Mouse (Mus musculus) forebrain, embryonic 15.5 days (tissue): ENCODE data around the gene Gm37240. TPM values are rescaled to one million over a fixed set of nuclear protein-coding genes. Genes with fewer than 3 reads are reported as not detected.

Source experiments
- ATAC-seq: fragments of 200-750 bp; cut with Nextera tagmentation; replicated peaks from 2 replicates; pipeline ENCODE4 v1.8.0; 2017; ENCODE audit warnings: mild to moderate bottlenecking, moderate TSS enrichment, moderate library complexity
- H3K27ac ChIP-seq: fragments of 300-500 bp; sonication (generic); replicated peaks from 2 replicates; pipeline ENCODE4 v1.5.1; 2015; ENCODE audit warnings: mild to moderate bottlenecking, inconsistent platforms
- H3K27me3 ChIP-seq: fragments of 300-500 bp; sonication (generic); 2 replicates; pipeline ENCODE4 v1.6.1; 2015; ENCODE audit warnings: inconsistent platforms
- H3K36me3 ChIP-seq: fragments of 300-500 bp; sonication (generic); 2 replicates; pipeline ENCODE4 v1.6.1; 2015; ENCODE audit warnings: mild to moderate bottlenecking, inconsistent platforms
- H3K4me1 ChIP-seq: fragments of 300-500 bp; sonication (generic); 2 replicates; pipeline ENCODE4 v1.6.1; 2015; ENCODE audit warnings: inconsistent platforms
- H3K4me2 ChIP-seq: fragments of 300-500 bp; sonication (generic); replicated peaks from 2 replicates; pipeline ENCODE4 v1.6.1; 2015; ENCODE audit warnings: mild to moderate bottlenecking, inconsistent platforms
- H3K4me3 ChIP-seq: fragments of 300-500 bp; sonication (generic); 2 replicates; pipeline ENCODE4 v1.5.1; 2015; ENCODE audit warnings: mild to moderate bottlenecking, inconsistent platforms
- H3K9ac ChIP-seq: fragments of 300-500 bp; sonication (generic); replicated peaks from 2 replicates; pipeline ENCODE4 v1.6.1; 2015; ENCODE audit warnings: mild to moderate bottlenecking, inconsistent platforms
- H3K9me3 ChIP-seq: fragments of 300-500 bp; sonication (generic); 2 replicates; pipeline ENCODE4 v1.6.1; 2016; ENCODE audit warnings: inconsistent platforms
- WGBS: fragments of 180-500 bp; shearing (Covaris S2); methylation state at CpG from one replicate; pipeline ENCODE4 v1.1.7; 2015; ENCODE audit warnings: mixed read lengths; 5-methylcytosine and 5-hydroxymethylcytosine counted together
- polyA plus RNA-seq: library from polyadenylated mRNA; unstranded; fragments of >200 nt; fragmentation: Nextera tagmentation; extraction: Ambion mirVana; gene quantifications from 2 replicates; pipeline ENCODE4 v1.2.1, GENCODE M21; 2015

Gm37240 gene
- polyA plus RNA-seq, 1 experiment from 2014 or later, result 2.2 TPM

- H3K4me3 ChIP-seq, result no peak overlapping the region
- ATAC-seq, result no peak
- H3K36me3 ChIP-seq, result no peaks in the 10 kb centered on the region
- H3K9ac ChIP-seq, result no peak overlapping the region
- no peaks in the 10 kb centered on the region for H3K9me3 ChIP-seq
- no peaks in the 10 kb centered on the region for H3K4me1 ChIP-seq
- WGBS, result 80% methylated on average over 3 of the region's 3 CpGs
- H3K27ac ChIP-seq, result no peak overlapping the region
- H3K4me2 ChIP-seq, result no peak overlapping the region
- no peaks in the 10 kb centered on the region for H3K27me3 ChIP-seq
These were observed 401.7 kb downstream of the Gm37240 start for GRCm38 (mm10) chr3:85485536-85486190.

GRCm38 (mm10) chr3:85482636-85483035 is 404.7 kb downstream of the Gm37240 start:
- Histone ChIP-seq H3K4me1 (no peaks in the 10 kb centered on the region), H3K4me2 (no peak overlapping the region), H3K27ac (no peak overlapping the region), H3K4me3 (no peak overlapping the region), H3K36me3 (no peaks in the 10 kb centered on the region), H3K27me3 (no peaks in the 10 kb centered on the region), H3K9ac (no peak overlapping the region), H3K9me3 (no peaks in the 10 kb centered on the region)
- ATAC-seq, result no peak
- WGBS, result 45% methylated on average over 5 of the region's 5 CpGs

DNA sequence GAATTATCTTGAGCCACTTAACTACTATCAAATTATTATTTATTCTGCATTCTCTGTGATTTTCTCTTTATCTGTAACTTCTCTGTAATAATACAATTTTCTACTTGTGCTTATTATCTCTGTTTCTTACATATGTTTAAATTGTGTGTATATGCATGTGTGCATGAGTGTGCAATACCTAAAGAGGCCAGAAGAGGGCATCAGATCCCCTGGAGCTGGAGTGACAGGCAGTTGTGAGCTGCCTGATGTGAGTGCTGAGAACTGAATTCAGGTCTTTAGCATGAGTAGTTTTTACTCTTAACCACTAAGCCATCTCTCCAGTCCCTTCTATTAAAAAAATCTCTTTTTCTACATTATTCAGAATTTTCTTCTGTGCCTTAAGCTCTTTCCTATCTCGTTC is 406.7 kb downstream of the Gm37240 start:
- no peak overlapping the region for H3K4me3 ChIP-seq
- no peak overlapping the region for H3K4me2 ChIP-seq
- no peak overlapping the region for H3K9ac ChIP-seq
- H3K9me3 ChIP-seq, result no peaks in the 10 kb centered on the region
- ATAC-seq, result no peak
- H3K27ac ChIP-seq, result no peak overlapping the region
- H3K4me1 ChIP-seq, result no peaks in the 10 kb centered on the region
- H3K36me3 ChIP-seq, result no peaks in the 10 kb centered on the region
- no peaks in the 10 kb centered on the region for H3K27me3 ChIP-seq
- WGBS, result 88% methylated on average over 1 of the region's 1 CpGs

DNA sequence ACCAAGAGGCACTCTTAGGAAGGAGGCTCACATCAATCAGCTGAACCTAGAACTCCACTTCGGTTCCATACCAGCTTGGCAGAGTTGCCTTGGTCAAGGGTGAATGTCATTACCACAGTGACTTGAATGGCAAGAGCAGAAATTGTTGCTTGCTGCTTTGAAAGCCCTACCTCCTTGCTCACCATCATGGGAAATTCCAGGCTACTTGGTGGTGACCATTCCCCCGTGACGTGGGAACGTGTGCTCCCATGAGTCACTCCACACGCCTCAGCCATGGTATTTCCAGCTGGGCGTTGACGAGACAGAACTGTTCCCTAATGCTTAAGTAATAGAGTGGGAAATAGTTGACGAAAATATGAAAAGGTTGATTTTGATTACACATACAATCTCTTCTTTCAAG is 408.6 kb downstream of the Gm37240 start:
- no peak overlapping the region for H3K4me2 ChIP-seq
- no peaks in the 10 kb centered on the region for H3K27me3 ChIP-seq
- no peaks in the 10 kb centered on the region for H3K9me3 ChIP-seq
- no peaks in the 10 kb centered on the region for H3K4me1 ChIP-seq
- H3K36me3 ChIP-seq, result no peaks in the 10 kb centered on the region
- no peak overlapping the region for H3K4me3 ChIP-seq
- no peak overlapping the region for H3K27ac ChIP-seq
- no peak for ATAC-seq
- H3K9ac ChIP-seq, result no peak overlapping the region
- 88% methylated on average over 8 of the region's 8 CpGs for WGBS

DNA sequence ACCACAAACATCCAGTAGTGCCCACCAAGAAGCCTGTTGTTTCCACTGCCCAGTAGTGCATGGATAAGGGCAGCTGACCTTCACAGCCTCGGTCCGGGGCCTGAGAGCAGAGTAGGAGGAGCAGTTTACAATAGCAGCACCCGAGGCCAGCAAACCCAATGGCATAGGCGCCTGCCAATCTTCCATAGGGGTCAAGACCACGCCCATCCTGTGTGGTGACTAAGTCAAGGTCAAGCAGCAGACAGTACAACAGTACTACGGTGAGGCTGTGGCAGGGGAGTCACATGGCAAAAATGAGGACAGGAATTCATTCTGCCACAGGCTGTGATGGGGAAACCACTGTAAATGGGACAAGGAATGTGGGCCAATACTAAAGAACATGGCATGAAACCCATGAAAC is 417.6 kb downstream of the Gm37240 start:
- Histone ChIP-seq H3K9me3 (no peaks in the 10 kb centered on the region), H3K4me3 (no peak overlapping the region), H3K4me2 (no peak overlapping the region), H3K36me3 (no peaks in the 10 kb centered on the region), H3K27ac (no peak overlapping the region), H3K9ac (no peak overlapping the region), H3K4me1 (no peaks in the 10 kb centered on the region), H3K27me3 (no peaks in the 10 kb centered on the region)
- WGBS, result 81% methylated on average over 6 of the region's 6 CpGs
- ATAC-seq, result no peak

- Histone ChIP-seq H3K9ac (no peak overlapping the region), H3K36me3 (no peaks in the 10 kb centered on the region), H3K4me1 (no peaks in the 10 kb centered on the region), H3K4me3 (no peak overlapping the region), H3K9me3 (no peaks in the 10 kb centered on the region), H3K27me3 (no peaks in the 10 kb centered on the region), H3K27ac (no peak overlapping the region), H3K4me2 (no peak overlapping the region)
- ATAC-seq, result no peak
- WGBS, result 96% methylated on average over 2 of the region's 2 CpGs
These were observed 418.3 kb downstream of the Gm37240 start for GRCm38 (mm10) chr3:85468995-85469394.

GRCm38 (mm10) chr3:85465283-85466025 is 421.9 kb downstream of the Gm37240 start:
- Histone ChIP-seq H3K4me2 (no peak overlapping the region), H3K27me3 (no peaks in the 10 kb centered on the region), H3K36me3 (no peaks in the 10 kb centered on the region), H3K9ac (no peak overlapping the region), H3K27ac (no peak overlapping the region), H3K4me1 (no peaks in the 10 kb centered on the region), H3K4me3 (no peak overlapping the region), H3K9me3 (no peaks in the 10 kb centered on the region)
- WGBS, result 81% methylated on average over 10 of the region's 10 CpGs
- no peak for ATAC-seq

- Histone ChIP-seq H3K4me2 (no peak overlapping the region), H3K27me3 (no peaks in the 10 kb centered on the region), H3K36me3 (no peaks in the 10 kb centered on the region), H3K27ac (no peak overlapping the region), H3K4me3 (no peak overlapping the region), H3K4me1 (no peaks in the 10 kb centered on the region), H3K9me3 (no peaks in the 10 kb centered on the region), H3K9ac (no peak overlapping the region)
- no peak for ATAC-seq
- WGBS, result 94% methylated on average over 6 of the region's 6 CpGs
These were observed 427.3 kb downstream of the Gm37240 start for GRCm38 (mm10) chr3:85460021-85460420.

DNA sequence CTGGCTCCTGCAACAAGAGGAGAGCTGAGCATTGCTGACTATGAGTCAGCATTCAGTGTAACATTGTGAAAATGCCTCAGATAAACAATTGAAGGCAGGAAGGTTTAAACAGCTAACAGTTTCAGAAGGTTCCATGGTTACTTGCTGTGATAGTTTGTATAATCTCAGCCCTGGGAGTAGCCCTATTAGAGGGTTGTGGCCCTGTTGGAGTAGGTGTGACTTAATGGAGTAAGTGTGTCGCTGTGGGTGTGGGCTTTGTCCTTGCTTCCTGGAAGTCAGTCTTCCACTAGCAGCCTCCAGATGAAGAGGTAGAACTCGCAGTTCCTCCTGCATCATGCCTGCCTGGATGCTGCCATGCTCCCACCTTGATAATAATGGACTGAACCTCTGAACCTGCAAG is 430.3 kb downstream of the Gm37240 start:
- no peaks in the 10 kb centered on the region for H3K4me1 ChIP-seq
- no peak for ATAC-seq
- 89% methylated on average over 2 of the region's 2 CpGs for WGBS
- no peaks in the 10 kb centered on the region for H3K36me3 ChIP-seq
- H3K9ac ChIP-seq, result no peak overlapping the region
- no peaks in the 10 kb centered on the region for H3K9me3 ChIP-seq
- H3K27me3 ChIP-seq, result no peaks in the 10 kb centered on the region
- H3K4me2 ChIP-seq, result no peak overlapping the region
- no peak overlapping the region for H3K27ac ChIP-seq
- no peak overlapping the region for H3K4me3 ChIP-seq

- Histone ChIP-seq H3K36me3 (no peaks in the 10 kb centered on the region), H3K4me3 (no peak overlapping the region), H3K9ac (no peak overlapping the region), H3K4me1 (no peaks in the 10 kb centered on the region), H3K4me2 (no peak overlapping the region), H3K9me3 (no peaks in the 10 kb centered on the region), H3K27ac (no peak overlapping the region), H3K27me3 (no peaks in the 10 kb centered on the region)
- WGBS, result 87% methylated on average over 3 of the region's 3 CpGs
- no peak for ATAC-seq
These were observed 431.9 kb downstream of the Gm37240 start for GRCm38 (mm10) chr3:85455453-85455852.

- H3K27ac ChIP-seq, result no peak overlapping the region
- no peaks in the 10 kb centered on the region for H3K27me3 ChIP-seq
- H3K36me3 ChIP-seq, result no peaks in the 10 kb centered on the region
- H3K4me1 ChIP-seq, result no peaks in the 10 kb centered on the region
- H3K9me3 ChIP-seq, result no peaks in the 10 kb centered on the region
- no peak overlapping the region for H3K4me3 ChIP-seq
- no peak overlapping the region for H3K4me2 ChIP-seq
- WGBS, result 86% methylated on average over 6 of the region's 6 CpGs
- no peak for ATAC-seq
- no peak overlapping the region for H3K9ac ChIP-seq
These were observed 433.3 kb downstream of the Gm37240 start for GRCm38 (mm10) chr3:85454001-85454400.

DNA sequence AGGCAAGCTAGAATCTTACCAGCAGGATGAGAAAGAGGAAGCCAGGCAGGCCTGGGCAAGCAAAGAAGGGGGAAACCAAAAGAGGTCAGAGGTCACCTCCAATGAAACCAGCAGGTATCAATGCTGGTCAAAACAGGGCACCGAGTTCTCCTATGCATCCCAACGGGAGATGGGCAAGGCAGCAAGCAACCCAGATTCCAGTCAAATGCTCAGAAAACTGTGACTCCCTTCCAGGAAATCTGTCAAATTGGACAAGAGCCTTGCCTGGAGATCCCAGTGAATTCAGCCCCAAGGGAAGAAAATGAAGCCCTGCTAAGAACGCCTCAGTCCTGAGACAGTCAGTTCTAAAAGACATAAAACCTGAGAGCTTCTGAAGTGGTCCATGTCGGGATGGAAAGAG is 437.9 kb downstream of the Gm37240 start:
- no peaks in the 10 kb centered on the region for H3K9me3 ChIP-seq
- WGBS, result 50% methylated on average over 4 of the region's 4 CpGs
- no peaks in the 10 kb centered on the region for H3K4me1 ChIP-seq
- no peak for ATAC-seq
- H3K4me3 ChIP-seq, result no peak overlapping the region
- H3K27ac ChIP-seq, result no peak overlapping the region
- H3K4me2 ChIP-seq, result no peak overlapping the region
- H3K36me3 ChIP-seq, result no peaks in the 10 kb centered on the region
- no peaks in the 10 kb centered on the region for H3K27me3 ChIP-seq
- H3K9ac ChIP-seq, result no peak overlapping the region

GRCm38 (mm10) chr3:85442781-85443180 is 444.5 kb downstream of the Gm37240 start:
- H3K27me3 ChIP-seq, result no peaks in the 10 kb centered on the region
- H3K4me2 ChIP-seq, result no peak overlapping the region
- H3K27ac ChIP-seq, result no peak overlapping the region
- no peak overlapping the region for H3K4me3 ChIP-seq
- H3K9me3 ChIP-seq, result no peaks in the 10 kb centered on the region
- H3K4me1 ChIP-seq, result no peaks in the 10 kb centered on the region
- no peak for ATAC-seq
- no peak overlapping the region for H3K9ac ChIP-seq
- no peaks in the 10 kb centered on the region for H3K36me3 ChIP-seq
- WGBS, result 94% methylated on average over 5 of the region's 5 CpGs
